Mouse (Mus musculus) ovary, adult 18-20 months (tissue): Measurements from ENCODE around the gene Gm20388.

Experiments used
- DNase-seq: peaks from one replicate; pipeline ENCODE4 v3.0.0; 2022; ENCODE audit warnings: low spot score, mixed read lengths

Gm20388 gene

DNA sequence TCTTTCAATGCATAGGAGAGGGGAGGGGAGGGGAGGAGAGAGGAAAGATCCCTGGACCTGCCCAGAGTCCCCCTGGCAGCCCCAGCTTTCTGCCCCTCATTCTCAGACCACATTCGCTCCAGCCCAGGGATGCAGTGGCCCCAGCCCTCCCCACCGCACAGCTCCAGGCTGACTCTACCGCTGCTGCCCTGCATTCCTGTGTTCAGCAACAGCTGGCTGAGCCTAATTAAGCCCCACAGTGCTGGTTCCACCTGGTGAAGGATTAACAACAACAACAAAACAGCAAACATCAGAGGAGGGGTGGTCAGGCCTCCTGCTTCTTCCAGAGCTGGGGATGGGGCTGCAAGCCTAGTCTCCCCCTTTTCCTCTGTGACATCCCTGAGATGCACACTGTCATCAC, 2818.0 kb downstream of the Gm20388 start:
- no peak for DNase-seq

DNA sequence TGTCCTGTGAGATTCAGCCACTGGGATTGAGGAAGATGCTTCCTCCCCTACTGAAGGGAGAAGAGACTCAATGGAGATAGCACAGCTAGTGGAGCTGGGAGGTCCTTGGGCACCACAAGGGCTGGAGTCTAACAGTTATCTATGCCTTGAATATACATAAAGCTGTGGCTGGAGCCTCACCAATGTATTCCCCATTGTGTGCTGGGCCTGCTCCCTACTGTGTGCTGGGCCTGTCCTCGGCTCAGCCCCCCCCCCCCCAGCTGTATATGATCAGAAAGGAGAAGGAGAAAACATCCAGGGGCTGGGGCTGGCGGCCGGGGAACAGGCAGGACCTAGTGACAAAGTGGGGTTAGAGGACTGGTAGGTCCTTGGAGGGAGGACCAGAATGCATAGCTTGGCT, 2824.5 kb downstream of the Gm20388 start:
- no peak for DNase-seq

DNA sequence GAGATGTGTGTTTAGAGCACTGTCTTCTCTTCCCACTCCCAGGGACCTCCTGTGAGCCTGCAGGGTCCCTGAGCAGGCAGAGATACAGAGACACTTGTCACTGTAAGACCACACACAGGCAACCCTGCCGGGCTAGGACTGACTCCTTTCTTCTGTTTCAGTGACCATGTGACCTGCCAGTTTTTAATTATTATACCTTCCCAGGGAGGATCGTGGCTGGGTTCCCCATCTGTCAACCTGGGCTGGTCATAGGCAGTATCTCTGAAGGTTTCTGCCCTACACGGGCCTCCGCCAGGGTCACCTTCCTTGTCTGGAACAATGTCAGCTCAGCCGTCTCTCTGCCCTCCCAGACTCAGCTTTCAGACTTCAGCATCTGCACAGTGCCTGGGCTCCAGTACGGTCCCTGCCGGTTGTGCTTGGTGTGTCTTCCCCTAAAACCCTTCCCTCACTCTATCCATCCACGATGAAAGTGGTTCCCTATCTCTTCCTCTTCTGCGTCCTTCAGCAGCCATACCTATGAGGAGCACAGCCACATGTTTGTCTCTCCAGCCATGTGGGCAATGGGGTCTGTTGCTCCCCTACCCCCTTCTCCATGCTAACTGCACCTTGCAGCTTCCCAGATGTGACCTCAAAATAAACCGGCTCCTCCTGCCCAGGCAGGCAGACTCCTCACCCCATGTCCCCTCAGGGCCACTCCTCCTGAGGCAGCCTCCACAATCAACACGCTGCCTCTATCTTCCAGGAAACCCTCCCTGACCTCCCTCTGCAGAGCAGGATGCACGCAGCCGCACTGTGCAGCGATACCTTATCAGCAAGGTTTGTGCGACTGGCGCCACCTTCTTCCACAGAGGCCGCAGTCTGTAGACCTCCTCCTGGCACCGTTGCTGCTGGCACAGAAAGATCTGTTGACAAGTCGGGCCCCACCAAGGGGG, 2825.2 kb downstream of the Gm20388 start:
- DNase-seq = no peak

- no peak for DNase-seq
These were observed 2826.0 kb downstream of the Gm20388 start for GRCm38 (mm10) chr8:122736623-122737022.

- DNase-seq = no peak
These were observed 2826.4 kb downstream of the Gm20388 start for GRCm38 (mm10) chr8:122737071-122737470.

DNA sequence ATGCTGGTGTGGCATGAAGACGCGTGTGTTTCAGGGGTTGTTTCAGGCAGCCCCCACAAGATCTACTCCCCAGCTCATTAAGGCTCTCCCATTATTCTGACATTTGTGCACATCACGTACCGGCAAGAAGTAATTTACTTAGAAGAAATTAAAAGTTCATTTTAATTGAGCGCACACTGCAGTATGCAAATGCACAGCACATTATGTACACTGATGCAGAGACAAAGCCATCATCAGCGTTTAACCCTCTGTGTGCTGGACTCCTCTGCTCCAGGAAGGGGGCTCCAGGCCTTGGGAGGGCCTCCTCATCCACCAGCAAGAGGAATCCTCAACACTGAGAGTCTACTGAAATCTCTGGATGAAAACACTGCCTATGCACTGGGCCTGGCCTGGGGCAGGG, 2827.2 kb downstream of the Gm20388 start:
- no peak for DNase-seq

GRCm38 (mm10) chr8:122739102-122739725, 2828.6 kb downstream of the Gm20388 start:
- no peak for DNase-seq

GRCm38 (mm10) chr8:122742471-122742870, 2831.8 kb downstream of the Gm20388 start:
- no peak for DNase-seq

DNA sequence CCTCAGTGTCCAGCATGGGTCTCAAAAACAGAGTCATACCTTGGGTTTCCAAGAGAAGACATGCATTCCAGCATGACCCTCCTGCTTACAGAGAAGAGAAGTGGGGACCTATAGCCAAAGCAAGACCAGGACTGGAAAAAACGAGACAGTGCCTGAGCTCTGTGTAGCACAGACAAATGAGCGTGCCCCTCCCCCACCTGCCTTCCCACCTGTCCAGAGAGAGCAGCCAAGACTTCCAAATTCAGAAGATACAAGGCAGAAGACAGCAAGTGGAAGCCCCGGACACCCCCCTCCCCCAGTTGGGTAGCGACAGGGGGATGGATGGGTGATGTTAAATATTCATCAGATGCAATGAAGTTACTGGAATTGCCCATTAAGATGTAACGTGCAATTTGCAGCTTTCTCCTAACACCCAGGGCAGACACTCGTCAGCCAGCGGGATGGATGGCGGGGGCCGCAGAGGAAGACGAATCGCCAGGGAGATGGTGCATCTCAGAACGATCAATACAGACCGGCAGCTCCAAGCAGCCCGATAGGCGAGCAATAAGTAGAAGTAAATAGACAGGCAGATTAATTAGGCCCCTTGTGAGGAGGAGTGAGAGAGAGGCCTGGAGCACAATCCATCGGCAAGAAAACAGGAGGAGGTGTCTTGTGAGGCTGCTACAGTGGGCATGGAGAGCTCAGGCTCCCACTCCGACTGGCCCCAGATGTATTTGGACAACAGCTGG, 2834.5 kb downstream of the Gm20388 start:
- no peak for DNase-seq

- no peak for DNase-seq
These were observed 2835.2 kb downstream of the Gm20388 start for GRCm38 (mm10) chr8:122745750-122746275.

DNA sequence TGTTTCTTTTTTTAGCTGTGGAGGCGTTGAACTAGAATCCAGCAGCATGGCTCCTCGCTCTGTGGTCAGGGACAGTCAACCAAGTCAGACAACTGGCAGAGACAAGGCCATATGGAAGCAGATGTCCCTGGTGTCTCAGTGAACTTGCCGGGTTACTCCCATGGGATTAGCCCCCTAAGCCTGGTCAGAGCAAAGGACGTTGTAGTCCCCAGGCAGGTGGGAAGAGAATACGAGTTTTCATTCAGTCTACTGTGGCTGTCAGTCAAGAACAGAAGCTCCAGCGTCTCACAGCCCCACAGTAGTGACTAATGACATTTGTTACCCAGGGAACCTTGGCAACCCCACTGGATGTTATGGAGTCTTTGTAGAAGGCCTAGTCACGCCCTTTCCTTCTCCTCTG, 2835.8 kb downstream of the Gm20388 start:
- DNase-seq = no peak

DNA sequence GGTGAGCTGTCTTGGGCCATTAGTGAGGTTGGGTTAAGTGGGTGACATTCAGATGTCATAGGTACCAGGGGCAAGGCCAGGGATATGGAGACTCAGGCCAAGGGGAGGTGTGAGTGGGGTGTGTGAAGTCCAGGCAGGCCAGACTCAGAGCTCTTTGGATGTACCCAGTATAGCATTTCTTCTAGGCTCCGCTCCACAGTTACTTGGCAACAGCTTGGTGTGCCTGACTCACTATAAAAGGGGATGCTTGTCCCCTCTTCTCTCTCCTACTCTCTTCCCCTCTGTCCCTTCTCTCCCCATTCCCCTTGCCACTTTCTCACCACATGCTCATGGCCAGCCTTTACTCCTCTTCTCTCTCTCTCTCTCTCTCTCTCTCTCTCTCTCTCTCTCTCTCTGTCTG, 2837.2 kb downstream of the Gm20388 start:
- no peak for DNase-seq

GRCm38 (mm10) chr8:122749333-122749958, 2838.8 kb downstream of the Gm20388 start:
- DNase-seq = no peak

- no peak for DNase-seq
These were observed 2840.7 kb downstream of the Gm20388 start for GRCm38 (mm10) chr8:122751342-122751741.

- no peak for DNase-seq
These were observed 2841.6 kb downstream of the Gm20388 start for GRCm38 (mm10) chr8:122752111-122752721.

DNA sequence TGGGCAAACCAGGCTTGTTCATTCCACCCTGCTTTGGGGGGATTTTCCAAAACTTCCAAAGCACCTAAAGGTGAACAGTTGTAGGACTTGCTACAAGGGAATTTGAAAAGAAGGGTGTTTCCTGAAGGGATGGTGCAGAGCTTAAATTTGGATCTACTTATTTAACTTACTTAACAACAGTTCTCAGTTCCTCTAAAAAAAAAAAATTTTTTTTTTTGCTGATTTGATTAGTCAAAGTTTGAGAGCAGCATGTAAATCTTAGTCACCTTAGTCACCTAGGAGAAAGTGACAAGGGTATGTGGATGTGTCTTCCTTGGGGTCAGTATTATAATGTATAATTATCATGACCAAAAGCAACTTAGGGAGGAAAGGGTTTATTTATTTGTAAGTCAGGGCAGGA, 2848.0 kb downstream of the Gm20388 start:
- no peak for DNase-seq

GRCm38 (mm10) chr8:122760116-122760515, 2849.5 kb downstream of the Gm20388 start:
- DNase-seq = no peak

- no peak for DNase-seq
These were observed 2850.5 kb downstream of the Gm20388 start for GRCm38 (mm10) chr8:122761109-122761508.

DNA sequence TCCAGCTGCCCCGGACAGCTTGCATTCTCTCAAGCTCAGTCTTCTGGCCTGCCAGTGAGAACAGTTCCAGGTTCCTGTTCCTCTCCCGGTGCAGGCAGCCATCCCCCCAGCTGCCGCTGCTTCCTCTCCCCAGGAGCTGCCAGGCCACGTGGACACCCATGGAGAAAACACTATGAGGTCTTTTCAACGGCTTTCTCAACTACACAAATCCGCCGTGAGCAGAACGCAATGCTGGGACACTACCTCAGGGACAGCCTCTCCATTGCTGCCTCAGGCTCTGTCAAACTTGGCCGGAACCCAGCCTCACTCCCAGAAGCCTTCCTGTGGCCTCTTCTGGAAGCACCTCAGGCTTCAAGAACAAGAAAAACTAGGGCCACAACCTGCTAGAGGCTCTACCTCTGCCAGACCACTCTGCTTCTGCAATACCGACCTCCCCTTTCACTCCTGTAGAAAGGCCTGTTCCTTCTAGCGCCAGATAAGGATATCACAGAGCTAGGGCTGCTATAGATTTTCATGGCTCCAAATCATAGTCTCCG, 2852.2 kb downstream of the Gm20388 start:
- no peak for DNase-seq

DNA sequence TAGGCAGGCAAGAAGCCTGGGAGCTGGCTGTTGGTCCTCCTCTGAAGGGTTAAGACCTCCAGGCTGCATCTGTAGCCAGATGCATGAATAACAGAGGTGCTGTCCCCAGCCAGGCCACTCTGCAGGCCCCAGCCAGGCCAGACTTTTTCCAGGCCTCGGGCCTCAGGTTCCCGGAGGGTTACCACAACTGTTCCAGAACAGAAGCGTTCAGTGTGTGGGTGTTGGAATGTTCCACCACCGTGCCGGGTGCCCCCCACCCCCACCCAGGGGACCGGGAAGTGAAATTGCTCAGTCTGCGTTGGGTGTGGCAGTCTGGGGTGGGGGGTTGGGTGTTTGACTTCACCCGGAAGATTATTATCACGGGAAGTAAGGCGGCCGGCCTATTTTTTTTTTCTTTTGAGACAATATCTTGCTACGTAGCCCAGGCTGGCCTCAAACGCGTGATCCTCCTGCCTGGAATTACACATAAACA, 2852.7 kb downstream of the Gm20388 start:
- no peak for DNase-seq
